Mouse (Mus musculus): Measurements from ENCODE around the gene Gm28038. TPM values are rescaled to one million over a fixed set of nuclear protein-coding genes. Genes with fewer than 3 reads are reported as not detected.

Gm28038 gene
- total RNA-seq (2012; rRNA removed) (not detected in 2 replicates), polyA plus RNA-seq (2012; ENCODE audit: insufficient read depth in 1 of 2, insufficient read length in 2 of 2, low read depth in 1 of 2, low replicate concordance in 2 of 2, missing spikeins in 1 of 2) (not detected)

GRCm38 (mm10) chr2:30280743-30281142, at the start of gene Gm28038:
Gm28038 (plus strand) TSS chr2:30281043.
- TF ChIP-seq ELF1 (IDR thresholded peaks at IDR 0.05; ENCODE audit: low read depth, low read length) (no peak), TCF12 (IDR thresholded peaks at IDR 0.05; ENCODE audit: low read depth, low read length) (no peak), ZKSCAN1 (IDR thresholded peaks at IDR 0.05; ENCODE audit: low read depth, low read length) (no peak), USF2 (IDR thresholded peaks at IDR 0.05; ENCODE audit: borderline replicate concordance in 1 of 2, insufficient read depth in 1 of 2, low read depth in 1 of 2, low read length in 2 of 2) (no peak), CHD1 (IDR thresholded peaks at IDR 0.05; ENCODE audit: low read depth, low read length) (no peak), KAT2A (conservative IDR thresholded peaks at IDR 0.05; ENCODE audit: low read depth, low read length) (no peak), SIN3A (IDR thresholded peaks at IDR 0.05; ENCODE audit: low read length) (no peak), POLR2AphosphoS5 (IDR thresholded peaks at IDR 0.05; ENCODE audit: borderline replicate concordance, low read depth, low read length) (no peak), MYB (IDR thresholded peaks at IDR 0.05; ENCODE audit: low read depth, low read length) (no peak), MEF2A (IDR thresholded peaks at IDR 0.05; ENCODE audit: extremely low read depth, insufficient replicate concordance, low read depth, low read length, poor library complexity, severe bottlenecking) (no peak), CHD2 (IDR thresholded peaks at IDR 0.05; ENCODE audit: low read length) (no peak), MAX (IDR thresholded peaks at IDR 0.05; ENCODE audit: low read length) (no peak), EP300 (IDR thresholded peaks at IDR 0.05; ENCODE audit: low read depth in 1 of 2, low read length in 2 of 2) (no peak), JUND (IDR thresholded peaks at IDR 0.05; ENCODE audit: low read depth, low read length) (no peak), TAL1 (IDR thresholded peaks at IDR 0.05; ENCODE audit: low read length) (no peak), POLR2A (IDR thresholded peaks at IDR 0.05; ENCODE audit: control insufficient read depth in 1 of 2, insufficient read depth in 1 of 2, low read depth in 1 of 2, low read length in 2 of 2, poor library complexity in 1 of 2) (no peak)
- no peaks in the 10 kb centered on the region for H3K9me3 ChIP-seq (replicated peaks; ENCODE audit: insufficient read depth, low read length)
- H3K9ac ChIP-seq (ENCODE audit: control insufficient read depth, low read depth, low read length, poor library complexity, severe bottlenecking): no peak within 1 kb of the TSS

GRCm38 (mm10) chr2:30235593-30235992, 45.2 kb upstream of the Gm28038 start:
- TF ChIP-seq MAZ (IDR thresholded peaks at IDR 0.05; ENCODE audit: low read depth, low read length) (no peak), KAT2A (conservative IDR thresholded peaks at IDR 0.05; ENCODE audit: low read depth, low read length) (no peak), ZNF384 (IDR thresholded peaks at IDR 0.05; ENCODE audit: low read depth, low read length) (no peak), ETS1 (IDR thresholded peaks at IDR 0.05; ENCODE audit: low read depth, low read length) (no peak), MEF2A (IDR thresholded peaks at IDR 0.05; ENCODE audit: extremely low read depth, insufficient replicate concordance, low read depth, low read length, poor library complexity, severe bottlenecking) (no peak), CTCF (IDR thresholded peaks at IDR 0.05 in 2 of 3, conservative IDR thresholded peaks at IDR 0.05 in 1 of 3; ENCODE audit: control insufficient read depth in 1 of 3, insufficient read depth in 1 of 3, low read depth in 2 of 3, low read length in 3 of 3, poor library complexity in 1 of 3, severe bottlenecking in 1 of 3) (no peak), MAFK (IDR thresholded peaks at IDR 0.05; ENCODE audit: borderline replicate concordance, low read depth, low read length) (no peak), CHD1 (IDR thresholded peaks at IDR 0.05; ENCODE audit: low read depth, low read length) (no peak), MAX (IDR thresholded peaks at IDR 0.05; ENCODE audit: low read length) (no peak), USF1 (IDR thresholded peaks at IDR 0.05; ENCODE audit: low read depth, low read length) (no peak), BHLHE40 (IDR thresholded peaks at IDR 0.05; ENCODE audit: borderline replicate concordance, low read depth, low read length) (no peak), GATA1 (IDR thresholded peaks at IDR 0.05; ENCODE audit: low read depth, low read length) (no peak), NRF1 (IDR thresholded peaks at IDR 0.05; ENCODE audit: insufficient read depth, low read depth, low read length, poor library complexity, severe bottlenecking) (no peak), ZKSCAN1 (IDR thresholded peaks at IDR 0.05; ENCODE audit: low read depth, low read length) (no peak), MYB (IDR thresholded peaks at IDR 0.05; ENCODE audit: low read depth, low read length) (no peak), HCFC1 (IDR thresholded peaks at IDR 0.05; ENCODE audit: low read depth, low read length) (no peak)
- Histone ChIP-seq H3K9ac (ENCODE audit: control insufficient read depth, low read depth, low read length, poor library complexity, severe bottlenecking) (no peak overlapping the region), H3K4me3 (ENCODE audit: control insufficient read depth in 1 of 2, insufficient read depth in 1 of 2, low read depth in 2 of 2, low read length in 2 of 2) (no peak overlapping the region), H3K9me3 (replicated peaks; ENCODE audit: insufficient read depth, low read length) (no peaks in the 10 kb centered on the region), H3K4me1 (ENCODE audit: control insufficient read depth in 1 of 2, insufficient read depth in 2 of 2, low read length in 2 of 2) (peaks cover 9 to 20% of the 10 kb centered on the region in 2 experiments), H3K79me2 (ENCODE audit: control insufficient read depth, insufficient read depth, low read length, poor library complexity) (peaks cover 17% of the 10 kb centered on the region), H3K27me3 (ENCODE audit: control insufficient read depth in 1 of 2, insufficient read depth in 2 of 2, low read length in 2 of 2) (no peaks in the 10 kb centered on the region), H3K36me3 (ENCODE audit: control insufficient read depth in 1 of 2, insufficient read depth in 2 of 2, low read length in 2 of 2) (peaks cover 0 to 11% of the 10 kb centered on the region in 2 experiments; a peak in 2 of 4 replicates), H3K27ac (ENCODE audit: control insufficient read depth, low read depth, low read length) (no peak overlapping the region)
- peak; percentile 11 for DNase-seq (ENCODE audit: low read depth, low spot score)

More at GRCm38 (mm10) chr2:30280743-30281142, at the start of gene Gm28038:
- Histone ChIP-seq H3K4me3 (ENCODE audit: control insufficient read depth in 1 of 2, insufficient read depth in 1 of 2, low read depth in 2 of 2, low read length in 2 of 2) (no peak within 1 kb of the TSS), H3K4me1 (ENCODE audit: control insufficient read depth in 1 of 2, insufficient read depth in 2 of 2, low read length in 2 of 2) (peaks cover 0 to 6% of the 10 kb centered on the region in 2 experiments; a peak in 1 of 4 replicates), H3K27me3 (ENCODE audit: control insufficient read depth in 1 of 2, insufficient read depth in 2 of 2, low read length in 2 of 2) (no peaks in the 10 kb centered on the region), H3K36me3 (ENCODE audit: control insufficient read depth in 1 of 2, insufficient read depth in 2 of 2, low read length in 2 of 2) (0 out of 4 replicates have a peak, but pooled peaks cover 0 to 2% of the 10 kb centered on the region in 2 experiments), H3K27ac (ENCODE audit: control insufficient read depth, low read depth, low read length) (no peak within 1 kb of the TSS), H3K79me2 (ENCODE audit: control insufficient read depth, insufficient read depth, low read length, poor library complexity) (peaks cover 10% of the 10 kb centered on the region; the same call in 1 of the 2 replicates)
- no peak for DNase-seq (ENCODE audit: low read depth, low spot score)

All from MEL (cell line).